Mouse (Mus musculus) megakaryocyte, embryonic 14.5 days (primary cell): Measurements from ENCODE around the gene 4930579F01Rik.

ENCODE experiments used
- FLI1 ChIP-seq: IDR thresholded peaks from 2 replicates; pipeline ENCODE4 v1.6.1; 2012; ENCODE audit warnings: low read length, inconsistent platforms, mixed read lengths
- GATA1 ChIP-seq: IDR thresholded peaks from 3 replicates; pipeline ENCODE4 v1.6.1; 2012; ENCODE audit warnings: mixed read lengths, low read length, inconsistent platforms, borderline replicate concordance

DNA sequence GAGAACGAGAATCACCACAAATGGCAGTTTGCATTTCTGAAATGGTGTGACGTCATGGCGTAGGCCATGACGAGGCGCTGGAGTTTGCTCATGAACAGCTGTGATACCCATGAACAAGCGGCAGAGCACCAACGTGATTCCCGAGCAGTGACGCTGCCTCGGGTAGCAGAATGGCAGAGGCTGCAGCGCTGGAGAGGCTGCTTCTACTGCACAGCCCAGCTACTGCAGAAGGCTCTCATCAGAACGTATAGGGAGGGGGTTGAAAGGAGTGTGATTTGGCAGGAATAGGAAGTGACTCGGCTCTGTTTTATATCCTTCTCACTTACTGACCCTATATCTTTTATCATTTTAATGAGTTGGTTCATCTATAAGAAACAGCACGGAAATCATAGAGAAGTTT, 74.8 kb downstream of the 4930579F01Rik start:
- no peak for TF ChIP-seq GATA1
- TF ChIP-seq FLI1: no peak
